Mouse (Mus musculus): ENCODE measurements at regions not wholly inside any gene's neighbourhood (a gene's known extent, or its start where the extent isn't known, plus 50 kb on each side); places are given as distances from the start of the nearest gene placed in this dataset.

DNA sequence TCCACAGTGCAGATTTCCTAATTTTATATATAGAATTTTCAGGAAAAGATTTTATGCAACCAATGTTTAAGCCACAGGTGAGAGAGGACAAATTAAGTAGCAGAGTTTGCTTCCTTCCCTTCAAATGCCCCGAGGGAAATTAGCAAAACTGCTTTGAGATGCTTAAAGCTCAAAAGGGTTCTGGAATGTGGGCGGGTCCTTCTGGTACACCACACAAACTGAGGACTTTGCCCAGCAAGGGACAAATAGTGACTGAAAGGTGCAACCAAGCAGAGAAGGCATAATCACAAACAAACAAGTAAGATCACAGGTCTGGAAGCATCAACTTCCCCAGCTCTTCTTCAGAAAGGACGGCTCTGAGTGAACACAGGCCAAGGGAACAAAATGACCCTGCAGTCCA, 476.4 kb upstream of the Adamts5 start:
- 0 out of 2 replicates have a peak, but pooled peaks cover 2% of the 10 kb centered on the region for H3K9me3 ChIP-seq (replicated peaks)
- H3K4me1 ChIP-seq (ENCODE audit: insufficient read depth, low read depth, low read length) = no peaks in the 10 kb centered on the region
- DNase-seq (ENCODE audit: low spot score) = no peak
- TF ChIP-seq TAL1 (conservative IDR thresholded peaks at IDR 0.05; ENCODE audit: low read depth, low read length) (no peak), POLR2AphosphoS5 (IDR thresholded peaks at IDR 0.05; ENCODE audit: insufficient replicate concordance, low read depth, low read length) (no peak), GATA2 (IDR thresholded peaks at IDR 0.05; ENCODE audit: borderline replicate concordance, low read depth, low read length) (no peak), GATA1 (IDR thresholded peaks at IDR 0.05; ENCODE audit: borderline replicate concordance, low read length) (no peak), CTCF (IDR thresholded peaks at IDR 0.05; ENCODE audit: low read depth, low read length) (no peak)
- no peaks in the 10 kb centered on the region for H3K27me3 ChIP-seq (ENCODE audit: insufficient read depth, low read length)
- no peak for ATAC-seq (ENCODE audit: extremely low read depth, insufficient number of reproducible peaks, low FRiP score, poor library complexity, severe bottlenecking)
- no peaks in the 10 kb centered on the region for H3K36me3 ChIP-seq (replicated peaks)
- H3K4me3 ChIP-seq (ENCODE audit: low read depth, low read length) = no peak overlapping the region

DNA sequence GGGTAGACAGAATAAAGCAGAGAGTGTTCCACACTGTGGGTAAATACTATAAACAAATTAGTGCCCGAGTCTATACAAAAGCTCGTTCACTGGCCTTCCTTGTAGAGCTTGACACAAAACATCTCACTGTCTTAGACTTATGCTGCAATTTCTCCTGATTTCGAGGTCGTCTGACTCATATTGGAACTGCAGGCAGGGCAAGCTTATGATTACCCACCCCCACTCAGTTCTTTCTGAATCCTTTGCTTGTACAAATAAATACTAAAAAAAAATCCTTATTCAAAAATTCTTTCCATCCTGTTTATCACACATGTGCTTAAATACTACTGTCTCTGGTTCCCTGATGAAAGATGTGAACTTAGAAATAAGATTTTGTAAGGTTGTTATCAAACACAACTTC, 470.0 kb upstream of the Adamts5 start:
- TF ChIP-seq GATA2 (IDR thresholded peaks at IDR 0.05; ENCODE audit: borderline replicate concordance, low read depth, low read length) = no peak
- no peak for TF ChIP-seq CTCF (IDR thresholded peaks at IDR 0.05; ENCODE audit: low read depth, low read length)
- TF ChIP-seq POLR2AphosphoS5 (IDR thresholded peaks at IDR 0.05; ENCODE audit: insufficient replicate concordance, low read depth, low read length) = no peak
- no peak for TF ChIP-seq TAL1 (conservative IDR thresholded peaks at IDR 0.05; ENCODE audit: low read depth, low read length)
- no peak for TF ChIP-seq GATA1 (IDR thresholded peaks at IDR 0.05; ENCODE audit: borderline replicate concordance, low read length)
- Histone ChIP-seq H3K36me3 (replicated peaks) (no peaks in the 10 kb centered on the region), H3K9me3 (replicated peaks) (0 out of 2 replicates have a peak, but pooled peaks cover 2% of the 10 kb centered on the region), H3K27me3 (ENCODE audit: insufficient read depth, low read length) (no peaks in the 10 kb centered on the region), H3K4me3 (ENCODE audit: low read depth, low read length) (no peak overlapping the region), H3K4me1 (ENCODE audit: insufficient read depth, low read depth, low read length) (no peaks in the 10 kb centered on the region)
- DNase-seq (ENCODE audit: low spot score) (no peak), ATAC-seq (ENCODE audit: extremely low read depth, insufficient number of reproducible peaks, low FRiP score, poor library complexity, severe bottlenecking) (no peak)

DNA sequence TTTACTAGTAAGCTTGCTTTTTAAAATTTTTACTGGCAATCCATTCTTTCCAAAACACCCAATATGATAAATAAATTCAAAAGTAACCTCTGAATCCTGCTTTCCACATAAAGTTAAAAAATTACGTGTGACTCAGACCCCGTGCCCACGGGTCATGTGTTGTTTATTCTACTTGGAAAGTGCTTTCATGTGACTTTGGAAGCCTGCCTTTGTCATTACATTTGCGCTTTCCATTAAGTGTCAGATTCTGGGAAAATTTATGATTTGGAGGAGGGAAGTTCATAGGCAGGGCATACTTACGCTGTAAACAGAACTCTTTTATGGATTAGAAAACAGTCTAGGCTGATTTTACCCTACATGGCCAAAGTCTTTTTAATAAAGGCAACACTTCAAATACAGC, 466.8 kb upstream of the Adamts5 start:
- H3K27me3 ChIP-seq (ENCODE audit: insufficient read depth, low read length) = no peaks in the 10 kb centered on the region
- H3K4me3 ChIP-seq (ENCODE audit: low read depth, low read length) = no peak overlapping the region
- TF ChIP-seq CTCF (IDR thresholded peaks at IDR 0.05; ENCODE audit: low read depth, low read length) (no peak), GATA1 (IDR thresholded peaks at IDR 0.05; ENCODE audit: borderline replicate concordance, low read length) (no peak), GATA2 (IDR thresholded peaks at IDR 0.05; ENCODE audit: borderline replicate concordance, low read depth, low read length) (no peak), POLR2AphosphoS5 (IDR thresholded peaks at IDR 0.05; ENCODE audit: insufficient replicate concordance, low read depth, low read length) (no peak), TAL1 (conservative IDR thresholded peaks at IDR 0.05; ENCODE audit: low read depth, low read length) (no peak)
- DNase-seq (ENCODE audit: low spot score) (no peak), ATAC-seq (ENCODE audit: extremely low read depth, insufficient number of reproducible peaks, low FRiP score, poor library complexity, severe bottlenecking) (no peak)
- no peaks in the 10 kb centered on the region for H3K4me1 ChIP-seq (ENCODE audit: insufficient read depth, low read depth, low read length)
- no peaks in the 10 kb centered on the region for H3K9me3 ChIP-seq (replicated peaks)
- H3K36me3 ChIP-seq (replicated peaks) = no peaks in the 10 kb centered on the region

DNA sequence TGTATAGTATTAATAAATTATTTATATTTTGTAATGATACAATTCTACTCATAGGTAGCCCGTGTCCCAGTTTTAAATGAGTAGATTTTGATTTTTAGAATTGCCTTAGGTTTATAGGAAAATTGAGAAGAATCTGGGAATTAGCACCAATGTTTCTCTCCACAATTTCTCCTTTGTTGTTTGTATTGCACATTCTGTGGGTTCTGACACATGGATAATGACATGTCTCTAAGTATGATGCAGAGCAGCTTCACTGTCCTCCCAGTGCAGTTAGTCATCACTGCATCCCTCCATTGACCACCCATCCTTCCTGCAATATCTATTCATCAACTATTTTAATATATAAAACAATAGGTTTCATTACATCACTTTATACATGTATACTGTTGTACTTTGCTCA, 464.6 kb upstream of the Adamts5 start:
- Histone ChIP-seq H3K9me3 (replicated peaks) (no peaks in the 10 kb centered on the region), H3K27me3 (ENCODE audit: insufficient read depth, low read length) (no peaks in the 10 kb centered on the region), H3K4me1 (ENCODE audit: insufficient read depth, low read depth, low read length) (no peaks in the 10 kb centered on the region), H3K36me3 (replicated peaks) (no peaks in the 10 kb centered on the region), H3K4me3 (ENCODE audit: low read depth, low read length) (no peak overlapping the region)
- ATAC-seq (ENCODE audit: extremely low read depth, insufficient number of reproducible peaks, low FRiP score, poor library complexity, severe bottlenecking) (no peak), DNase-seq (ENCODE audit: low spot score) (no peak)
- TF ChIP-seq POLR2AphosphoS5 (IDR thresholded peaks at IDR 0.05; ENCODE audit: insufficient replicate concordance, low read depth, low read length) (no peak), GATA1 (IDR thresholded peaks at IDR 0.05; ENCODE audit: borderline replicate concordance, low read length) (no peak), GATA2 (IDR thresholded peaks at IDR 0.05; ENCODE audit: borderline replicate concordance, low read depth, low read length) (no peak), TAL1 (conservative IDR thresholded peaks at IDR 0.05; ENCODE audit: low read depth, low read length) (no peak), CTCF (IDR thresholded peaks at IDR 0.05; ENCODE audit: low read depth, low read length) (no peak)

DNA sequence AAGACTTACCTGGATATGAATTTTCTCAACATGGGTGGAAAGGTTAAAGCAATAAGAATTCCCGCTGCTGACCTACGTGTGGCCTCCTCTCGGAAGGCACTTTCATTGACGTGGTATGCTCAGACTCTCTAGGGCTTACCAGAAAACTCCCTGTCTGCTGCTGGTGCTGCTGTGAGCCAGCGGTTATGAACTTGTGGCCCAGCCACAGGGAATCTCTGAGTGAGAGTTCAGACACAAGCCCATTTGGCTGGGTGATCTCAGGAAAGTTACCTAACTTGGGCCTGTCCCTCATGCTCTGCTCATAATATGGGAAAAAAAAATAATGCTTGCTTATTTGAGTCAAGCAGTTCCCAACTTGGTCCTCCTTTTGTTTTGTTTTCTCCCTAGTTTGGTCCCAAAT, 459.5 kb upstream of the Adamts5 start:
- no peaks in the 10 kb centered on the region for H3K9me3 ChIP-seq (replicated peaks)
- ATAC-seq (ENCODE audit: extremely low read depth, insufficient number of reproducible peaks, low FRiP score, poor library complexity, severe bottlenecking) (no peak), DNase-seq (ENCODE audit: low spot score) (no peak)
- no peak for TF ChIP-seq GATA1 (IDR thresholded peaks at IDR 0.05; ENCODE audit: borderline replicate concordance, low read length)
- TF ChIP-seq CTCF (IDR thresholded peaks at IDR 0.05; ENCODE audit: low read depth, low read length) = no peak
- TF ChIP-seq GATA2 (IDR thresholded peaks at IDR 0.05; ENCODE audit: borderline replicate concordance, low read depth, low read length) = no peak
- no peak for TF ChIP-seq TAL1 (conservative IDR thresholded peaks at IDR 0.05; ENCODE audit: low read depth, low read length)
- TF ChIP-seq POLR2AphosphoS5 (IDR thresholded peaks at IDR 0.05; ENCODE audit: insufficient replicate concordance, low read depth, low read length) = no peak
- H3K36me3 ChIP-seq (replicated peaks) = no peaks in the 10 kb centered on the region
- no peak overlapping the region for H3K4me3 ChIP-seq (ENCODE audit: low read depth, low read length)
- no peaks in the 10 kb centered on the region for H3K4me1 ChIP-seq (ENCODE audit: insufficient read depth, low read depth, low read length)
- H3K27me3 ChIP-seq (ENCODE audit: insufficient read depth, low read length) = no peaks in the 10 kb centered on the region

DNA sequence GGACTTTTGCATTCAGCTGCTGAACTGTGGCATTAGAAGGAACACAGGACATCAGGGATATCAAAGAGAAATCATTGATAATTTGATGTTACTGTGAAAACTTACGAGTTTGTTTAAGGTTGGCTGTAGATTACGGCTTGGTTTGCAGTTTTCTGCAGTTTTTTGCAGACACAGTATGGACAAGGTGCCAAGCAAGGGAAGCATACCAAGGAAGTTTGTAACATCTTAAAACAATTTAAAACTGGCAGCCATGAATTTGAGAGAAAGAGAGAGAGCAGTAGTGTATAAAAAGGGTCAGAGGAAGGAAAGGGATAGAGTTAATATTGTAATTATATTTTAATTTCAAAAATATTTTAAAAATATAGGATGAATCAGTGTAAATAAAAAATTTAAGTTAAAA, 453.4 kb upstream of the Adamts5 start:
- Histone ChIP-seq H3K36me3 (replicated peaks) (no peaks in the 10 kb centered on the region), H3K27me3 (ENCODE audit: insufficient read depth, low read length) (no peaks in the 10 kb centered on the region), H3K4me3 (ENCODE audit: low read depth, low read length) (no peak overlapping the region), H3K4me1 (ENCODE audit: insufficient read depth, low read depth, low read length) (no peaks in the 10 kb centered on the region), H3K9me3 (replicated peaks) (no peaks in the 10 kb centered on the region)
- no peak for ATAC-seq (ENCODE audit: extremely low read depth, insufficient number of reproducible peaks, low FRiP score, poor library complexity, severe bottlenecking)
- TF ChIP-seq TAL1 (conservative IDR thresholded peaks at IDR 0.05; ENCODE audit: low read depth, low read length) (no peak), GATA2 (IDR thresholded peaks at IDR 0.05; ENCODE audit: borderline replicate concordance, low read depth, low read length) (no peak), GATA1 (IDR thresholded peaks at IDR 0.05; ENCODE audit: borderline replicate concordance, low read length) (no peak), CTCF (IDR thresholded peaks at IDR 0.05; ENCODE audit: low read depth, low read length) (no peak), POLR2AphosphoS5 (IDR thresholded peaks at IDR 0.05; ENCODE audit: insufficient replicate concordance, low read depth, low read length) (no peak)
- DNase-seq (ENCODE audit: low spot score) = no peak

Data from G1E (cell line).